Mouse (Mus musculus): Measurements from ENCODE around the gene Lrch3.
A peak's percentile ranks its signal among the peaks of the same experiment; 100 is the strongest.
"Not testable (repeated sequence)": the region's sequence is repeated elsewhere in the genome, so short reads cannot be mapped to it uniquely, and the experiment has no call there.

The Lrch3 gene

DNA sequence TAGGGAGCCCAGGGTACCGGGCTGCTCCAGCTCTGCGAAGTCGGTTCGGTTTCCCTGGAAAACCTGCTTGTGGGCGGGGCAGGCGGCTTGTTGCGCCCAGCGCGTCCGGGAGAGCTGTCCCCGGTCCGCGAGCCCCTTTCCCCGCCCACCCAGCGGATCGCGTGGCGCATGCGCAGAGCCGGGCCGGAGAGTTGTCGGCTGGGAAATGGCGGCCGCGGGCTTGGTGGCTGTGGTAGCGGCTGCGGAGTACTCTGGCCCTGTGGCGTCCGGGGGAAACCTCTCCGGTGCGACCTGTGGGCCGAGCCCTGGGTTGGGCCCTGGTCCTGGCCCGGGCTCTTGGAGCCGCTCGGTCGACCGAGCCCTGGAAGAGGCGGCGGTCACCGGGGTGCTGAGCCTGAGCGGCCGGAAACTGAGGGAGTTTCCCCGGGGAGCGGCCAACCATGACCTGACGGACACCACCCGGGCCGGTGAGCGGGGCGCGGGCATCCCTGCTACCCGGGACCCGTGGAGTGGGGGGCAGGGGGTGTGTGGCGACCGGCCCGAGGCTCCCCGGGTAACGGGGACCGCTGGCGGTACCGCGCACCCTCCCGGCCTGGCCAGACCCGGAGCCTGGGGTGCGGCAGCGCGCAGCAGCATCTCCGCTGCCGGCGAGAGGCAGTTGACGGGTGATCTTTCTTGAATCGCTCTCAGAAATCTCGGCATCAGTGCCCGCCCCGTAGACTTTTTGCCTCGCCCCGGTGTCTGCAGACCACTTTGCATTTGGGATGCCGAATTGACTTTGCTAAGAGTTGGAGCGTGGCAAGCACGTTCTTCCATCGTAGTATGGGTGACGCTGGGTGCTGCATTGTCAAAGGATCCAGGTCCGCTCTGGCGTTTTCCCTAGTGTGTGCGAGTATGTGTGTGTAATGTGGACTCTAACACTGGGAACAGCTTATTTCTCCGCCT is at the start of gene Lrch3:
Gene Lrch3 (plus strand): TSS at position 164 of the 945 bp plus-strand sequence.
- DNase-seq (ENCODE audit: low read depth, low spot score), result peak; percentile 91

DNA sequence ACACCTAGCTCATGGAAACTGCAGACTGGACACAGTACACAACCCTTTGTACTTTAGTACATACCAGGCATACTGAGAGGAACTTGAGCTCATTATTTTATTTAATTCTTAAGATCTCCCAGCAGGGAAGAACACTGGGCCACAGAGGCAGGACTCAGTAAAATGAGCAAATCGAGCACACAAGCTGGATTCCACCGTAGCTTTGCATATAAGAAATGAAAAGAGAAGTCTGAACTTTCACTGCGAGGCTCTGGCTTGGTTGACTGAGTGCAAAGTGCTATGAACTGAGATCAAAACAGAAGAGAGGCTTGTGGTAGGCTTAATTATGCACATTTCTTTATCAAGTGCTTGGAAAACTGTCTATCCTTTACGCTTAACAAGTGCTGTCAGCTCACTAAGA is 48.5 kb upstream of the Lrch3 start:
- no peak for DNase-seq (ENCODE audit: low read depth, low spot score)

DNA sequence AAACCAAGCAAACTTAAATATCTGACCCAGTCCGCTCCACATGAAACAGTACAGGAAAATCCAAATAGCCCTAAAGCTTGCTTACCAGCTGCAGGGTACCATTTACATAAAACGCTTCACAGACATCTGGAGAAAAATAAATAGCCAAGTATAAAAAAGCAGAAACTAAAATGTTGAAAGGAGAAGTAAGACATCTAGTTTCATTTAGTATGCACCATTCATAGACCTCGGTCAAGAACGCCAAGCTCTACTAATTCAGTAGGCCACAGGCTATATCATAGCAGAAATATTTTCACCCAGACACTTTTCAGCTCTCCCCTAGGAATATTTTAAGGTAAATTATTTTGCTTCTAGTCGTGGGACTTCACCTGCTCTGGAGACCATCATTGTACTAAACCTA is 47.2 kb upstream of the Lrch3 start:
- DNase-seq (ENCODE audit: low read depth, low spot score), result no peak

GRCm38 (mm10) chr16:32867919-32868552 is 45.9 kb upstream of the Lrch3 start:
- DNase-seq (ENCODE audit: low read depth, low spot score), result peak; percentile 91

DNA sequence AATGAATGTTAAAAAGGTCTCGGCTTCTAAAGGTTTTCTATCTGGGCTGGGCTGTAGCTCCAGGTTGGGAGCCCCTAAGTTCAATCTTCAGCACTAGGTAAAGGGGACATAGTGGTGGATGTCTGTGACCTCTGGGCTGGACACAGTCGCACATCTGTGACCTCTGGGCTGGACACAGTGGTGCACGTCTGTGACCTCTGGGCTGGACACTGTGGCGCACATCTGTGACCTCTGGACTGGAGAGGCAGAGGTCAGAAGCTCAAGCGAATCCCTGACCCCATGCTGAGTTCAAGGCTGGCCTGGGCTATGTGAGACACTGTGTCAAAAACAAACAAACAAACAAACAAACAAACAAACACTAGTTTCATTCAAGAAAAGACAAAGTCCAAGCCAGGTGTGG is 43.7 kb upstream of the Lrch3 start:
- DNase-seq (ENCODE audit: low read depth, low spot score), result no peak

DNA sequence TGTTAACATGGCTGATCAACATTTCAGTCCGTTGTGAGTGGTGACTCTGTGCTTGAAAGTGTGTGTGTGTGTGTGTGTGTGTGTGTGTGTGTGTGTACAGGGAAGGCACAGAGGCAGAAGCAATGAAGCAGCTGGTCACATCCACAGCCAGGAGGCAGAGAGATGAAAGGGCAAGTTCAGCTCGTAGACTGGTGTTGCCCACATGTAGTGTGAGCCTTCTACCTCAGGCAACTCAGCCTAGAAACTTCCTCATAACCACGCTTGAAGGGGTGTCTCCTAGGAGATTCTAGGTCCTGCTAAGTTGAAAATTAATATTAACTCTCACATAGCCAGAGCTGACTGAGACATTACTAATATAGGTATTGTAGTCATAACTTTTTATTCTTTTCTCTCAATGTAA is 40.5 kb upstream of the Lrch3 start:
- DNase-seq (ENCODE audit: low read depth, low spot score), result no peak

DNA sequence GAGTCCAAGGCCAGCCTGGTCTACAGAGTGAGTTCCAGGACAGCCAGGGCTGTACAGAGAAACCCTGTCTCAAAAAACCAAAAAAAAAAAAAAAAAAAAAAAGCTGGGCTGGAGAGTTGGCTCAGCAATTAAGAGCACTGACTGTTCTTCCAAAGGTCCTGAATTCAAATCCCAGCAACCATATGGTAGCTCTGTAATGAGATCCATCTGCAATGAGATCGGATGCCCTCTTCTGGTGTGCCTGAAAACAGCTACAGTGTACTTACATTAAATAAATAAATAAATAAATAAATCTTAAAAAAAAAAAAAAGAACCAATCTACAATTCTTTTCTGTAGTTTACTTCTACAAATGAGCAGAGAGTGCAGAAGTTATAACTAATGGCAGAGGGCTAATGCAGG is 38.6 kb upstream of the Lrch3 start:
- not testable (repeated sequence) for DNase-seq (ENCODE audit: low read depth, low spot score)

DNA sequence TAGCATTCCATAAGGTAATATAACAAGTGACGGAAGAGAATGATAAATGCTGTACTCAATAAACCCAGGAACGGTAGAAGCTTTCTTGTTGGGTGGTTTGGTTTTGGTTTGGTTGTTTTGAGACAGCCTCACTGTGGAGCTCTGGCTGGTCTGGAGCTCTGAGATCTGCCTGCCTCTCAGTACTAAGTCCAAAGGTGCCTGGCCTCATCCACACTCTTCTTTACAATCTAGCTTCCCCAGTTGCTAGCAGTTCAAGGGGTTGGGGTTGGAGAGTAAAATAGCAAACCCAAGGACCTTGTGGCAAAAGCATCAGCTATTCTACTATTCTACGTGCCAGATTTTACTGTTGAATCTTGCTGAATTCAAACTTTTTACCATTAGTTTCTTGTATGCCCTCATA is 38.1 kb upstream of the Lrch3 start:
- no peak for DNase-seq (ENCODE audit: low read depth, low spot score)

DNA sequence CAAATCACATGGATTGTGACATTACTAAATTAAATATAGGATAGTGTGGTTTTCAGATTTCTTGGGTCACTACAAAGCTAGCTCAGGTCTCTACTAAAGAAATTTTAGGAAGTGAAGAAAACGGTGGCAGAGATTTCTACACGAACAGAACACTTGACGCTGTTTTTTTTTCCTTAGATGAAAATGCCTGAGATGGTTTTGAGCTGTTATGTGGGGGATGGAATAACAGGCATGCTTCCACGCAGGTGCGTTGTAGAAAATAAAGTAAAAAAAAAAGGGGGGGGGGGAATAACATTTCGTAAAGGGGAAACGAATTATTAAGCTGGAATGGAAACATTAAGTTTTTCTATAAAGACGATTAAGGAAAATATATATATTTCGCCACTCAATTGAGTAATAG is 37.1 kb upstream of the Lrch3 start:
- no peak for DNase-seq (ENCODE audit: low read depth, low spot score)

DNA sequence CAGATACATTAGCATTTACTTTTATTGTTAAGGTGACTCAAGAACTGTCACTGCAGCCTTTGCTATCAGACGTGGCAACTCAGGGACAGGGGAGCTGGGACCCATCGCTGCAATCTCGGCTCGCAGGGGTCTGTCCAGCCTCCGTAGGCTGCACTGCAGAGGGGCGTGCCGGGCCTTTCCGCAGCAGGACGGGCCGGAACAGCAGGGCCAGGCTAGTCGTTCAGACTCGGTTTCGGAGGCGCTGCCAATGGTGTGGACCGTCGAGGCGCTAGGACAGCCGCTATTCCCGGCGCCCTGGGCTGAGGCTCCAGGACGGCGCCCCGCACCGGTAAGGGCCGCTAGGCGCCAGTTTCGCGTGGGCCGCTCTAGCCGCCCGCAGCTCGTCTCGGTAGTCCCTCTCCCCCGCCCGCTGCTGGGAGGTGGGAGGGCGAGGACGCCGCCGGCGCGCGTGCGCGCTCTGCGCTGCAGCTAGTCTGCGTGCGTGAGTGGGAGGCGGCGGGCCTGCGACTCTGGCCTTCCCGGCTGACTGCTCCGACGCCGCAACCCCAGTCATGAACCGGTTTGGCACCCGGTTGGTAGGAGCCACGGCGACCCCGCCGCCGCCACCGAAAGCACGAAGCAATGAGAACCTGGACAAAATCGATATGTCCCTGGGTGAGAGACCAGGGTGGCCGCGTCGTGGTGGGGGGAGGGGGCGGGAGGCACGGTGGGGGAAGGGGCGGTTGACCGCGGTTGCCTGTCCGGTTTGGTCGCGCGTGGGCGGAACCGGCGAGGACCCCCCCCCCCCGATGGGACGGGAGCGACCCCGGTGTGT is 36.4 kb upstream of the Lrch3 start, which contains the start of the genes Fyttd1 and Rubcn:
Gene Fyttd1 (plus strand): TSS at position 158 of the 814 bp plus-strand sequence.
Gene Rubcn (minus strand): TSS at position 424 of the 814 bp plus-strand sequence.
- DNase-seq (ENCODE audit: low read depth, low spot score), result peak; percentile 98

GRCm38 (mm10) chr16:32878157-32878598 is 35.7 kb upstream of the Lrch3 start:
- peak; percentile 30 for DNase-seq (ENCODE audit: low read depth, low spot score)

DNA sequence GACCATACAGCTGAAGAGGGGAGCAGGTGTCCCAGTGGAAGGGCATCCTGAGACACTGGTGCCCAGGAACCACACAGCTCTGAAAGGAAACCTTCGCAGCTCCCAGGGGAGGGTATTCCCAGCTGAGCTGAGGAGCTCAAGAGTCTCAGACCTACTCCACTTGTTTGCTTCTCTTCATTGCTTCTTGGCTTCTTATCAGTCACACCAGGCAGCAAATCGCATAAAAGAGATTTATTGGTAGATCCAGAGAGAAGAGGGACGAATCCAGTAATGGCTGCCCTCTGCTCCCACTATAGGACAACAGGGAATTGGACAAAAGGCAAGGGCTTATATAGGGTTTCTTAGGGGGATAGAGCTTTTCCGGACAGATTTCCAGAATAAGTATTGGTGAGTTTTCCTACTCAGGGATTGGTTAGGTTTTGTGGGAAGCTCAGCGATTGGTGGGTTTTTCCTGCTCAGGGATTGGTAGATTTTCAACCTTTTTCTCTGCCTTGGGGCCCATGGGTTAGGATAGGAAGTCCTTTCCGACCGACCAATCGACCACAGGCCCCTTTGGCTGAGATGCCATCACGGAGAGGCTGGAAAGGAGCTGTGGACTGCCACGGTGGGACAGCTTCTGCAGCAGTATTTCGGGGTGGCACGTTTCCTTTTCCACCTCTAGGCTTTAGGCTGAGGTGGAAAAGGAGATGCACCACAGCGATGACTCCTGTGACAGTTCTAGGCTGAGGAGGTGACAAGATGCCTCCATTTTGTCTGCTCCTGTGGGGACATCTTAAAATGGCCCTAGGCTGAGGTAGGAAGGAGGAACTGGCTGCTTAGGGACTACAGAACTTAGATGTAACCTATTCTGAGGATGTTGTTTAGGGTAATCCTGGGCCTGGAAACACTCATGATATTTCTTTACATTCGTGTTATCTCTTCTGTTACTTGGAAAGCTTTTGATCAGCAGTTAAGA is 34.7 kb upstream of the Lrch3 start:
- no peak for DNase-seq (ENCODE audit: low read depth, low spot score)

GRCm38 (mm10) chr16:32881538-32881937 is 32.4 kb upstream of the Lrch3 start:
- no peak for DNase-seq (ENCODE audit: low read depth, low spot score)

DNA sequence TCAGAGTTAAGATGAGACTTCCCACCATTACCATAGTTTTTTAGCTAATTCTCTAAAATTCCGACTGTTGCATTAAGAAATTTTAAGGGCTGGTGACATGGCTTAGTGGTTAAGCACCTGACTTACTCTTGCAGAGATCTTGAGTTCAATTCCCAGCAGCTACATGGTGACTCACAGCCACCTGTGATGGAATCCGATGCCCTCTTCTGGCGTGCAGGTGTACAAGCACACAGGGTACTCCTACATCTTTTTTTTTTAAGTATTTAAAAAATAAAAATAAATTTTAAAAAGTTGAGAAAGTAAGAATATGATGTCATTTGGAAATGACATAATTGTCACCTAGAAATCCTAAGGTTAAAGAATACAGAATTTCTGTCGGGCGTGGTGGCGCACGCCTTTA is 25.9 kb upstream of the Lrch3 start:
- peak; percentile 17 for DNase-seq (ENCODE audit: low read depth, low spot score)

DNA sequence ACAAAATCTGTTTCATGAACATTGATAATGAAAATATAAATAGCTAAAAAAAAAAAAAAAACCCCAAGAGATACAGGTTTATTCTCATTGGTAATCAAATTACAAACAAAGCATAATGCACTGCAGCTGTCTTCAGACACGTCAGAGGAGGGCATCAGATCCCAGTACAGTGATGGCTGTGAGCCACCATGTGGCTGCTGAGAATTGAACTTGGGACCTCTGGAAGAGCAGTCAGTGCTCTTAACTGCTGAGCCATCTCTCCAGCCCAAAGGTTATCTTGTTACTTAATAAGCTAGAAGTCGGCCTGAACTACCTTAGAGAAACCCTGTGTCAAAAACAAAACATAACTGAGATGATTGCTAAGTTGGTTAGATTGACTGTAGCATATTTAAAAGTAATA is 24.0 kb upstream of the Lrch3 start:
- no peak for DNase-seq (ENCODE audit: low read depth, low spot score)

DNA sequence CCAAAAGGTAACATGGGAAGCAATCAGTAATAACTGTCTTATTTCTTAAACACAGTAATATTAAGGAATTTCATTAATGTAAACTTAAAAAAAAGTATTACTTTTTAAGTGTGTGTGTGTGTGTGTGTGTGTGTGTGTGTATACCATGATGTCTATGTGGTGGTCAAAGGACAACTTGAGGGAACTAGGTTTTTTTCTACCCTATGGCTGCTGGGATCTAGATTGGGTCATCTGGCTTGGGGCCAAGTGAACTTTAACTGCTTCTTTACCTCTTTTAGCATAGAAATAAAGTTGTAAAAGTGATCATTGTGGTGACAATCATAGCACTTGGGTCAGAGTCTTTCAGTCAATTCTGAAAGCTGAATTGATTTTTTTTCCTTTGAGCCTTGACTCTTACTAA is 17.8 kb upstream of the Lrch3 start:
- no peak for DNase-seq (ENCODE audit: low read depth, low spot score)

DNA sequence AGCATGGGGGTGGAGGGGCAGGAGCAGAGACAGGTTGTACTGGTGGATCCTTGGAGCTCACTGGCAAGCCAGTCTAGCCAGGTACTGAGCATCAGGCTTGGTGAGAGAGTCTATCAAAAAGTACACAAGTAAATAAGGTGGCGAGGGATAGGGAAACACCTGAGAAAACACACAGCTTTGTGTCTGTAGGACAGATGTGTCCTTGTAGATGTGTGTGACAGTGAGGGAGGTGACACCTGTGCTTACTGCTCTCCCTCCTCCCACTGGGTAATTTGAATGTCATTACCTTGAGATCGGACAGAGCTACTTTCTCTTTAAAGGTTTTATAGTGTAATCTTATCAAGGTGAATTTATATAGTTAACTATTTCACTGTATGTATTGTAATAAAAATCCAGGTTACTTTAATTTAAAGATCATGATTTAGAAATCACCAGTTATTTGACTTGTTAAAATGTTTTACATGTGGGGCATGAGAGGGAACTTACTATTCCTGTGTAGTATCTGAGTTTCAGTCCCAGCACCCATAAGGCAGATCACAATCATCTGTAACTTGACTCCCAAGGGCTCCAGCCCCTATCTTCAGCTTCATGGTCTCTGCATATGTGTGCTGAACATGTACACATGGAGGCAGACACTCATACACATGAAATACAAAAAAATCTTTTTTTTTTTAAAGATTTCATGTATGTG is 12.4 kb upstream of the Lrch3 start:
- DNase-seq (ENCODE audit: low read depth, low spot score), result no peak

DNA sequence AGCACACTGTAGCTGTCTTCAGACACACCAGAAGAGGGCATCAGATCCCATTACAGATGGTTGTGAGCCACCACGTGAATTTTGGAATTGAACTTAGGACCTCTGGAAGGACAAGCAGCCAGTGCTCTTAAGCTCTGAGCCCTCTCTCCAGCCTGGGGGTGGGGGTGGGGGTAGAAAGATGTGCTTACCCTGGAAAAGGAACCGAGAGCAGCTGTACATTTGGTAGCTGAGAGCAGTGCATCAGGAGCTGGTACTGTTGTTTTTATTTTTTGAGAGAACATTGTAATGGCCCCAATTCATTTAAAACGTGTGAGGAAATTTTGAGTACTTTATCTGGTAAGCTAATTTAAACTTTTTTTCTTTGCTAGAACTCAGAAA is 11.9 kb upstream of the Lrch3 start:
- no peak for DNase-seq (ENCODE audit: low read depth, low spot score)

DNA sequence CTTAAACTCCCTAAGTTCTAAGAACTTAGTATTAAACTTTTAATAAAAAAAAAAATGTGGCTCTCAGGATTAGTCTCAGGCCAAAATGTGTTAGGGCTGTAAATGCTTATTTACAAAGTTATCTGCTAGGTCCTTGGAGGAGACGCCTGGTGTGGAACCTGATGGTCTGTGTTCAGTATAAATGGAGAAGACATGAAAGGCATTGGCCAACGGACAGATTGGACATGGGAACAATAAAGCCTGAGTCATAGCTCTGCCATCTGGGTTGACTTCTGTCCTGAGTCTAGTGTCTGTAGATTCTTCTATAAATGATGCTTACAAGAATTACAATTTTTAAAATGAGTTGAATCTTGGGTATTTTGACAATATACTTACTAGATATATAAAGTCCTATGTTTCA is 7.7 kb upstream of the Lrch3 start:
- DNase-seq (ENCODE audit: low read depth, low spot score), result no peak

- no peak for DNase-seq (ENCODE audit: low read depth, low spot score)
Observed at GRCm38 (mm10) chr16:32906727-32907126, 7.2 kb upstream of the Lrch3 start.

All from CD4-positive helper T cell, adult 2 months (primary cell).